Mouse (Mus musculus): ENCODE measurements around the gene Wwox.

GRCm38 (mm10) chr8:114548837-114549236, 109.4 kb downstream of the Wwox start:
- TF ChIP-seq SIN3A (IDR thresholded peaks at IDR 0.05; ENCODE audit: low read length) = no peak
- TF ChIP-seq POLR2A (IDR thresholded peaks at IDR 0.05; ENCODE audit: low read depth, low read length) = no peak
- no peak for TF ChIP-seq JUN (IDR thresholded peaks at IDR 0.05; ENCODE audit: insufficient read depth, low read depth, low read length)
- TF ChIP-seq CTCF (conservative IDR thresholded peaks at IDR 0.05 in 1 of 2, IDR thresholded peaks at IDR 0.05 in 1 of 2; ENCODE audit: low read depth in 2 of 2, low read length in 2 of 2) = no peak
- no peak for TF ChIP-seq ELF1 (IDR thresholded peaks at IDR 0.05; ENCODE audit: low read depth, low read length)
- TF ChIP-seq EP300 (IDR thresholded peaks at IDR 0.05; ENCODE audit: low read length) = no peak
- TF ChIP-seq USF1 (IDR thresholded peaks at IDR 0.05; ENCODE audit: low read depth, low read length) = no peak
- TF ChIP-seq UBTF (IDR thresholded peaks at IDR 0.05; ENCODE audit: low read depth, low read length) = no peak
- no peak for TF ChIP-seq NRF1 (IDR thresholded peaks at IDR 0.05; ENCODE audit: low read depth, low read length)
- no peak for TF ChIP-seq HCFC1 (IDR thresholded peaks at IDR 0.05; ENCODE audit: low read depth, low read length)
- no peak for TF ChIP-seq POLR2AphosphoS2 (IDR thresholded peaks at IDR 0.05; ENCODE audit: low read depth, low read length)
